Mouse (Mus musculus) adrenal gland, postnatal 36 days (tissue): ENCODE data around the gene Gm10600. TPM values are rescaled to one million over a fixed set of nuclear protein-coding genes. Genes with fewer than 3 reads are reported as not detected.
"Not testable (repeated sequence)": the region's sequence is repeated elsewhere in the genome, so short reads cannot be mapped to it uniquely, and the experiment has no call there.

Experiments used
- DNase-seq, 2 experiments: peaks; one replicate each; pipeline ENCODE4 v3.0.0; 2021; ENCODE audit warnings: mixed read lengths in 1 of 2
- long read RNA-seq, 2 experiments: library from polyadenylated mRNA; stranded (forward); transcript quantifications; one replicate each; pipeline ENCODE4 v2.0.0; 2021; ENCODE audit warnings: borderline sequencing depth in 2 of 2
- total RNA-seq, 2 experiments: library from RNA; stranded (reverse); gene quantifications; 2 replicates each; pipeline ENCODE4 v1.2.3; 2021

The Gm10600 gene
- total RNA-seq, result under 1 TPM; 0.36 to 0.95 TPM
- long read RNA-seq, experiment 1, result 0 reads
- long read RNA-seq, experiment 2, result 0 reads

GRCm38 (mm10) chr4:42240339-42240738 is at the start of gene Gm10600:
Gene Gm10600, plus strand, starts transcription at chr4:42240639.
- not testable (repeated sequence) for DNase-seq

- DNase-seq, result not testable (repeated sequence)
Observed at GRCm38 (mm10) chr4:42255467-42255866, 15.0 kb downstream of the Gm10600 start, which contains the start of gene Ccl21b. Gene Ccl21b, plus strand, starts transcription at chr4:42255767.

Other genes with a start within 250 kb of the Gm10600 start
- under 1 TPM in 1 of 2 experiments, not detected in 1; 0.66 TPM for gene Gm21093, start 205.9 kb upstream of the Gm10600 start, total RNA-seq
- gene Gm3893, start 149.4 kb upstream of the Gm10600 start, total RNA-seq, result not detected
- gene Gm13304, start 125.8 kb upstream of the Gm10600 start, total RNA-seq, result 1 to 10 TPM in 1 of 2 experiments, under 1 TPM in 1; 0.69 to 3.7 TPM
- 1 to 10 TPM in 1 of 2 experiments, not detected in 1; 1.5 TPM for gene Gm13306, start 87.2 kb upstream of the Gm10600 start, total RNA-seq
- 1 to 10 TPM in 1 of 2 experiments, under 1 TPM in 1; 0.56 to 1.2 TPM for gene Gm13305, start 72.0 kb upstream of the Gm10600 start, total RNA-seq
- not detected for gene Ccl21b, start 15.1 kb downstream of the Gm10600 start, total RNA-seq
- not detected for gene Gm21953, start 53.6 kb downstream of the Gm10600 start, total RNA-seq
- gene Fam205a3, start 77.7 kb downstream of the Gm10600 start, total RNA-seq, result not detected
- not detected for gene Gm21586, start 198.7 kb downstream of the Gm10600 start, total RNA-seq
- gene Gm2163, start 226.1 kb downstream of the Gm10600 start, total RNA-seq, result under 1 TPM; 0.30 to 0.33 TPM